Mouse (Mus musculus) heart, postnatal 4 days (tissue): ENCODE measurements around the gene Trim67. TPM values are rescaled to one million over a fixed set of nuclear protein-coding genes. Genes with fewer than 3 reads are reported as not detected.

Experiments used
- DNase-seq: peaks from one replicate; pipeline ENCODE4 v3.0.0; 2021
- total RNA-seq, 2 experiments: library from RNA; stranded (reverse); gene quantifications; 2 replicates each; pipeline ENCODE4 v1.2.3; 2021

Trim67 gene
- total RNA-seq, 2 experiments from 2014 or later, result 0.20 to 0.33 TPM

DNA sequence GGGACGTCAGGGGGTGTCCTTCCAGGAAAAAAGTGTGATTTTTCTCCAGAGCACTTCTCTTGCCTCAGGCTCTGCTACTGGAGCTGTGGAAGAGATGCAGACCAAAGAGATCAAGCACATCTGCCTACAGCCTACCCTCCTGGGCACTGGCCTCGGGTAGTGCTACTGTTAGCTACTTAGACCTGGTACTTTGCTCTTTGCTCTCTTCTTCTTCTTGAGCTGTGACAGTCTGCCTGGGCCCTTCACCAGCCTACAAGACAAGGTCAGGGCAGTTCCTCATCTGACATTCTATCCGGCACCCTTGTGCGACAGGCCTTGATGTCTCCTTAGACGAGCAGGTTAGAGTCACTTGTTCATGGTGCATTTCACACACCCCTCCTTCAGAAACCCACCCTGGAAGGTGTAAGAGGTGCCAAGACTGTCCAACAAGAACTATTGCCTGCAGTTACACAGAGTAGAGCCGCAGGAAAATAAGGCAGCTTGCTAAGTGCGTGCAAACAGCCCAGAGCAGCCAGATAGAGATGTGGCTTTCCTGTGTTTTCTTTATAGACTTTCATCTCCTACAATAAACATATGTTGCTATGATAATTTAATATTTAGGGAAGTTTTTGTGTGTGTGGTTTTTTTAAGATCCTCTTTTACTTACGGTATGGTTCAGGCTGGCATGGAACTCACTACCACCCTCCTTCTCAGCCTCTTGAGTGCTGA is 3.0 kb downstream of the Trim67 start:
- DNase-seq, result no peak

DNA sequence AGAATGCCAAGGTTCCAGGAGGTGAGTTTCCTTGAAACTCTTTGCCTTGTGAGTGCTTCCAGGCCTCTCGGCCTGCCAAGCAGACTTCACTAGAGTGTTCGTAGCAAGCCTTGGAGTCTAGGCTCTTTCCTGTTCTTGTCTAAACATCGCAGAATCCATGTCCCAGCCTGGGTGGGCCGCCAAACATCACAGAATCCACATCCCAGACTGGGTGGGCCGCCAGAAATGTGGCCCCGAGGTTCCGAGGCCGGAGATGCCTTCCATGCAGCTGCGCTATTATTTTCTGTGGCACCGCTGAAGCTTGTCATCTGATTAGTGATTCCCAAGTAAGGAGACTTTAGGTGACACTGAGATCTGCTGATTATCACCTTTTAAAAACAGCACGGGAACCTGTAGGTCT is 7.7 kb downstream of the Trim67 start:
- DNase-seq, result no peak

DNA sequence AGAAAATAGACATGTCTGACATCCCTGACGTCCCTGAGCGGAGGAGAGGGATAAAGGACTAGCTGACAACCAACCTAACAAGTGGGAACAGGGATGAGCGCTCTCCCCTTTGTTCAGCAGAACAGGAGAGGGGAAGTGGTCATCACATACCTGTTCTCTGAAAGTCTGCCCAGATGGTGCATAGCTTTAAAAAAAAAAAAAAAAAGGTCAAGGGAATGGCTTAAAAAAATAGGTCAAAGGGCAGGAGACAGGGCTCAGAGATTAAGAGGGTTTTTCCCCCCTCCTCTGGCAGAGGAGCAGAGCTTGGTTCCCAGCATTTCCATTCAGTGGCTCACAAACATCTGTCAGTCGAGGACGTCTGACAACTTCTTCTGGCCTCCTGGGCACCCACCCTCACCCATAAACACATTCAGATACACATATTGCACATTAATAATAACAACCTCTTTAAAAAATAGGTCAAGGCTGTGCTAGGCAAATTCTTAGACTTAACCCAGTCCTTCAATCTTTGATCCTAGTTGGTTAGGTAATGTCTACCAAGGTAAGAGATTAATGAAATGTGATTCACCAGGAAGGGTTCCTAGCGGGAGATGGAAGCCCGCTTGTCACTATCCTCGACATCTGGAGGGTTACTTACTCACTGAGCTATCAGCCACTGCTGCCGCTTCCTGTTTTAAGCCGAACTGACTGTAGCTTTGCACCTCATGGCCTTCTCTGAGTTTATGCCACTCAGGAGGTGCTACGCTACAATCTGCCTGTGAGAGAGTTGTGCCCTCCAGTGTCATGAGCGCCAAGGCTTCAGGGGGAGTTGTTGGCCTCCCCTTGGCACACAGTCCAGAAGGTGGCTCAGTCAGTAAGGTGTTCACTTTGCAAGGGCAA is 11.2 kb downstream of the Trim67 start:
- no peak for DNase-seq

DNA sequence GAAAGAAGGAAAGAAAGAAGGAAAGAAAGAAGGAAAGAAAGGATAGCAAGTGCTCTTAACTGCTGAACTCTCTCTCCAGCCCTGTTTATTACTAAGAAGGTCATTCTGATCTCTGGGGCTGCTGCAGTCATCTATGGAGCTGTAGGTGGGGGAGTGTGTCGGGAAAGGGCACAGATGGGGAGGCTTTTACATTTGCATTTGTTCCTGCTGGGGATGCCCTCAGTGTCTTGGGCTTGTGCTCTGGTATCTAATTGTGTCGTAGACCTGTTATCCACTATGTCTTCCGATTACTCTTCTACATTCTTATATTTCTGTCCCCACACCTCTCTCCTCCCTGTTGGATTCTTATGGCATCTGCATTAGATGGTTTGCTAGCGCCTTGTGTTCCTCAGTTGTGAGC is 13.1 kb downstream of the Trim67 start:
- DNase-seq, result no peak

DNA sequence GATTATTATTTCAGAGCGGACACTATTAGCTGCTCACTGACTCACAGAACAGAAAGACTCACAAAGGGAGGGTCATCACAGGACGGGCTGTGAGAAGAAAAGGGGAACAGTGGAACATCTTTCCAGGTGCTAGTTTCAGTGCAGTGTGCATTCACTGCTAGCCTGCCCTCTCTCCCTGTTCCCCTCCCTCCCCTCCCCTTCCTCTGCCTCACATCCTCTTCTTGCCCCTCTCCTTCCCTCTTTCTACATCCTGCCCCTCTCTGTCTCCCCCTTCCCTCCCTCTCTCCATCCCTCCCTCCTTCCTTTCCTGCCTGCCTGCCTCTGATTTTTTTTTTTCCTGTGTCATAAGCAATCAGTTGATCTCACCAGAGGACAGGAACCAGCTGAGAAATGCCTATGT is 16.5 kb downstream of the Trim67 start:
- no peak for DNase-seq

DNA sequence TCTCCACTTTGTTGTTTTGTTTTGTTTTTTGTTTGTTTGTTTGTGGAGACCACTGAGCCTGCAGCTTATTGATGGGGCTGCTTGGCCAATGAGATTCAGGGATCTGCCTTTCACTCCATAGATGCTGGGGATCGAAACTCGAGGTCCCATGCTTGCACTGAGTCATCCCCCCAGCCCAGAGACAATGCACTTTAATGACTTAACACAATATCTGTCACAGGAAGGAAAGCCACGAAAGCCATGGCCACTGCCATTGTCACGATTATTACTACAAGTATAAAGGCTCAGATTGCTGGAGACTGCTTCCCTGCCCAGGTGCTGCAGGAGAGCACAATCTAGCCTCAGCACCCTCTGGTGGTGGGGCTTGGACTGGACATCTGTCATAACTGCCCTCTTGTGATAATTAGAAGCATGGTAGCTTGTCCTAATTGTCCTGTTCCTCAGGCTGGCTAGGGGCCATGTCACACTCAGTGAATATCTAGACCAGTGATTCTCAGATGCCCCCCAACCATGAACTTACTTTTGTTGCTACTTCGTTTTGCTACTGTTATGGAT is 17.2 kb downstream of the Trim67 start:
- peak; percentile 31 for DNase-seq

DNA sequence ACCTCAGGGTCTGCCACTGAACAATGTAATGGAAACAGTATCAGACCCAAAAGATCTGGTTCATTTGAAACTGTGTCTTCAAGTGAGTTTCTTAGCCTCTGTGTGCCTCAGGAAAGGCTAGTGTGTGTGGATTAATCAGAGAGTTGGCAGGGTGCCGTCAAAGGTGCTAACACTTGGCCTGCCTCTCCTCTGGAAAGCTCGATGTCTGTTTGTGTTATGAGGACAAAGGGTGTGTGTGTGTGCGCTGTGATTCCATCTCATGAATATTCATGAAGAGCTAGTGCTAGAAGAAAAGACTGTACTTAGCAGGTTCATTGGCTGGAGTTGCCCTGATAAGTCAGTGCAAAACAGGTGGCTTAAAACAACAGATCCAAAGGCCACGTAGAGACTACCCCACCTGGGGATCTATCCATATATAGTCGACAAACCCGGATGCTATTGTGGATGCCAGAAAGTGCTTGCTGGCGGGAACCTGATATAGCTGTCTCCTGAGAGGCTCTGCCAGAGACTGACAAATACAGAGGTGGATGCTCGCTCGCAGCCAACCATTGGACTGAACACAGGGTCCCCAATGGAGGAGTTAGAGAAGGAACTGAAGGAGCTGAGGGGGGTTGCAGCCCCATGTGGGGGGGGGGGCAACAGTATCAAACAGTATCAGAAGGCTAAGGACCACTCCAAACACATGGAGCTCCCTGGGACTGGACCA is 17.9 kb downstream of the Trim67 start:
- DNase-seq, result no peak

DNA sequence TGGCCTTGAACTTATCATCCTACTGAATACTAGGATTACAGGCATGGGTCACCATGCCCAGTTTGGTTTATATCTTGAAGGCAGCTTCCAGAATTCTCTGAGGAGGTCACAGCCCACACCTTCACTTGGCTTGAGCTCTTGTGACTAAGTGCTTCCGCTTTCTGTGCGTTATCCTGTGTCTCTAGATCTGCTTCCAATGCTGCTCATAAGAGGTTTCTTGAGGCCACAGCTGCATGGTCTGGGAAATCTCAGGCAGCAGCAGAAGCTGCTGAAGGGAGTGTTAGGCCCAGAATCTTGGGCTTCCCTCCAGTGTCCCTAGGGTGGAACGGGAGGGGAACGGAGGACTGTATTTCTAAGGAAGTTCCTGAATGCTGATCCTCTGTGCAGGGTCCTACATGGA is 20.4 kb downstream of the Trim67 start:
- no peak for DNase-seq

DNA sequence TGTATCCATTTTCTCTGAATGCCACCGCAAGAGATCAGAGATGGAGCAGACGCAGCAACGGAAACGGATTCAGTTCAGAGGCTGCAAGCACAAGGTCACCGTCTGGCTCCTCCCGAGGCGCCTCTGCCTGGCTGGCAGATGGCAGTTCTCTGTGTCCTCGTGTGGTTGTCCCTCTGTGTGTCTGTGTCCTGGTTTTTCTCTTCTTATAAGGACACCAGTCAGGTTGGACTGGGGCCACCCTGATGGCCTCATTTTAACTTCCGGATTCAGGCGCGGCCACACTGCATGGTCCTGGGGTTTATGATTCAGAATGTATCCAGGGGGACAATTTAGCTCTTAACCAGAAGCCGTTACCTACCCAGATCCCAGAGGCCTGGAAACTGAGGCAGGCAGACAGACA is 23.0 kb downstream of the Trim67 start:
- no peak for DNase-seq

DNA sequence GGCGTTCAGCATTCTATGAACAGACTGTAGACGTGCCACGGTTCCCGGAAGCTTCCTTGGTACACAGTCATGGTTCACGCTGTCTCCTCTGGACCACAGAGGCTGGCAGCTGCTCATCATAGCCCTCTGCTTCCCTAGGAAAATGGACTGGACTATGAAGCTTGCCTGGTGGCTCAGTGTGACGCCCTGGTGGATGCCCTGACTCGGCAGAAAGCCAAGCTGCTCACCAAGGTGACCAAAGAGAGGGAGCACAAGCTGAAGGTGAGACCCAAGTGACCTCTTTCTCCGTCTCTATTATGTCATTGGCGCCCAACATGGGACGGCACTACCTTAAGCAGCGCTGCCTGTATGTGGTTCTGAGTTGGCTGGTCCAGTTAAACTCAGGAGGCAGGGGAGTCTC is 24.0 kb downstream of the Trim67 start:
- no peak for DNase-seq

DNA sequence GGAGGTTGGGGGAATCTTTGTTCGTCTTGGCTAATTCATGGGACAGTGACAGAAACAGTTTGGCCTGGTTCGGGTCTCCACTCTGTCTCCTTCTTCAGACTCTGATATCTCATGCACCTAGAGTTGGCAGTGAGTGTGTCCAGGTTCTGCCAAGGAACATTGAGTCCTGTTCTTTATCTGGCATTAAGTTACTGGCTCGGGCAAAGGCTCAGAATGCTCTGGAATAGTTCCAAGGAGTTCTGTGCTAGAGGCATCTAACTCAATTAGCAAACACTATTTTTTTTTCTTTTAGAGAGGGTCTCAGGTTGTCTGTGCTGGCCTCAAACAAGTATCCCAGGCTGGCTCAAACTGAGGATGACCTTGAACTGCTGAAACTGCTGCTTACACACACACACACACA is 24.5 kb downstream of the Trim67 start:
- no peak for DNase-seq

DNA sequence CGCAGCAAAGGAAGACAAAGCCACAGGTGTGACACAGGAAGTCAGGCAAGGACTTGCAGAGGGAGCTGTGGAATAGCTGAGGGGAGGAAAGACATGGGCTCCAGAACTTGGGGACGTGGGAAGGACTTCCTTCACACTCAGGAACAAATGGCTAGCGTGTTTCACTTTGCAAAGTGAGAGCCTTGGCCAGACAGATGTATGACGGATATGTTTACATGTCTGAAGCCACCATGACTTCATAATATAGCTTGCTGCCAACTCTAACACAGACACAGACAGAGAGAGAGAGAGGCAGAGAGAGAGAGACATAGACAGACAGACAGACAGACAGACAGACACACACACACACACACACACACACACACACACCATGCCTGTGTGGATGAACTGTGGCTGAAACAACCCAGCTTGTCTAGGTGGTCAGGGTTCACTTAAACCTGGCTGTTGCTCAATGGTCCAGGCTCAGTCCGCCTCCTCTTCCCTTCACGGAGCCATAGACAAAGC is 26.8 kb downstream of the Trim67 start:
- DNase-seq, result no peak

DNA sequence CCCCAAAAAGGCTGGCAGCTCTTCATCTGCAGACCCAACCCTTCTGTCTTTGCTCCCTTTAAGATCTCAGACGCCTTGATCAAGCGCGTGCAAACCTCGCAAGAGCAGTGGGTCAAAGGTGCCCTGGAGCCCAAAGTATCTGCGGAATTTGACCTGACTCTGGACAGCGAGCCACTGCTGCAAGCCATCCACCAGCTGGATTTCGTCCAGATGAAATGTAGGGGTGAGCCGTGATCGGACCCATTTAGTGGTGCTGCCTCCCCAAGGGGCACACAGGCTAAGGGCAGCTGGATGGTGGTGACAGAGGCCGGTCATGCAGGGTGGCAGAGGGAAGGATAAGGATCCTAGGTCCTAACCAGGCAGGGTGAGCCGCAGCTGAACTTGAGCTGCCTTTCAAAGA is 27.2 kb downstream of the Trim67 start:
- no peak for DNase-seq

DNA sequence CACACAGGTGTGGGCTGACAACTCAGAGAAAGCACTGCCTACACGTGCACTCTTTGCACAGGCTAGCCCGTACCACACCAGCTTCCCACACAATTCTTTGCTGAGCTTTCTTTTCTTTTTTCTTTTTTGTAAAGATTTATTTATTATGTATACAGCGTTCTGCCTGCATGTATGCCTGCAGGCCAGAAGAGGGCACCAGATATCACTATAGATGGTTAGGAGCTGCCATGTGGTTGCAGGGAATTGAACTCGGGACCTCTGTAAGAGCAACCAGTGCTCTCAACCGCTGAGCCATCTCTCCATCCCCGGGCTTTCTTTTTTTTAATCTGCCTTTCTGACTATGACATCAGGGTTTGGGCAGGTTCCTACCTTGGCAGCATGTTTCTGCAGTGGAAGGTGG is 30.6 kb downstream of the Trim67 start:
- no peak for DNase-seq

DNA sequence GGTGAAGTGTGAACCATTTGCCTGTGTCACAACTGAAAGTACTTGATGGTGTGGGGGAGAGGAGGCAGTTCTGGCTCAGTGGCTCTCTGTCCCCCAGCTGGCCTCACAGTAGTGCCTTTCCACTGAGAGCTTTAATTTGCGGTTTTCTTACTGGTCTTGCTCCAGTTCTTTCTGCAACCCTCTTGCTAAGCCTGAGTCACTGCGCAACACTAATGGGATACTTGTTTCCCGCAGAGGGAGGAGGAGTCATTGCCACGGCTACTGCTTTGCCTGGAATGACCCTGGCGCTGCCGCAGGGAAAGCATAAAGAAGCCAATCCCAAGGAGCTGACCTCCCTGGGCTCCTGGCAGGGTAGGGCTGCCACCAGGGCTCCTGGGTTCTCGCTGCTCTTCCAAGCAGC is 33.8 kb downstream of the Trim67 start:
- DNase-seq, result no peak

DNA sequence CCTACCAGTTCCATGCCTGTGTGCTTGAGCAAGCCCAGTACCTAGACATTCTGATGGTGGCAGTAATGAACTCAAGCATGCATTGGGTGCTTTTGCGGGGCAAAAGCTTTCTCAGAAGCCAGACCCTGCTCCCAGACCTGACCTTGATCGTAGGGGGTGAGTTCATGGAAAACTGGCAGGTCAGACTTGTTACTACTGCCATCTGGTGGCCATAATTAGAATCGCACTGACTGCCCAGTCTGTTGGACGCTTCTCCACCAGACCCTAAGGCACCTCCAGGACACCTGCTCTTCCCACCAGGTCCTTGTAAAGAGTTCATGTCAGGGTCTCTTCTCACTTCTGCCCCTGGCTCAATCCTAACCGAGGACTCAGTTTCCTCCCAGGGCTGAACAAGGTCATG is 34.5 kb downstream of the Trim67 start:
- peak; percentile 80 for DNase-seq

DNA sequence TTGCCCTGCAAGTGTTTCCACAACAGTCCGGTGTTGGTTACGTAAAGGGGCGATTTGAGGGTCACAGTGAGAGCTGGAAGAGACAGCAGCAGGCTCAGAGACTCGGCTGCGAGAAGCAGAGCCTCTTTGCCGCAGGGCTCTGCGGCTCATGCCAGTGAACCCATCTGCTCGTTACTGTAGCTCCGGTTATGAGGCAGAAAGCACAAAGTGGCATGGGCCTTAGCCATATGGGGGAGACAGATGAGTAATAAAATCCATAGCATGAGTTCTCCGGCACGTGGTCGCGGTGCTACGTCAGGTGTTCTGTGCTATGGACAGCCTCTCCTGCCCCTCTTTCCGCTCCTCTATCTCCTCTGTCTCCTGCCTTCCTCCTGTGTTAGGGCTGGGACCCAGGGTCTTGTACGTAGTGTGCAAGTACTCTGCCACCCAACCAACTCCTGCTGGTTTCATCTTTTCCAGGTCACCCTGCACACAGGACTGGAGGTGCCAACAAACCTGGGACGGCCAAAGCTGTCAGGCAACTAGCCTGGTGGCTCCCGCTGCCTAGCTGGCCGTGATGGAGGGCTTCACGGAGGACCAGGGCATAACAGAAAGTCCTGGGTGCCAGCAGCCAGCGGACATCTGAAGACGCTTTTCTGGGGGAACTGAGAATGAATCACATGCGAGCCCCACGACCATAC is 35.8 kb downstream of the Trim67 start:
- no peak for DNase-seq

DNA sequence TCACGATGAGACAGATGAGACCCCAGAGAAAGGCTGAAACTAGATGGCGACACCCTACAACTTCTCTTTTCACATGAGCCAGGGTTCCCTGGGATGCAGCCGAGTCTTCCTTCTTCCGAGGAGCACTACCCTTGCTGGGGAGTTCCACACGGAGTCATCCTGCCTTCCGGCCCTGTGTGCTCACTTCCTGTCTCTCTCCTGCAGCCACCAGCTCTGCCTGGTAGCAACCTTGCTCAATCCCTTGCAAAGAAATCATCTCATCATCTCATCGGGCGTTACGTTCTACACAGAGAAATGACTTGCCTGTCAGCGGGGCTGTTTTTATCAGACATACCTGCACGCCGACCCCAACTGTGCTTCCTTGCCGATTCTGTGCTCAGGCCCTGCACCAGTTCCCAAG is 37.2 kb downstream of the Trim67 start:
- DNase-seq, result no peak

DNA sequence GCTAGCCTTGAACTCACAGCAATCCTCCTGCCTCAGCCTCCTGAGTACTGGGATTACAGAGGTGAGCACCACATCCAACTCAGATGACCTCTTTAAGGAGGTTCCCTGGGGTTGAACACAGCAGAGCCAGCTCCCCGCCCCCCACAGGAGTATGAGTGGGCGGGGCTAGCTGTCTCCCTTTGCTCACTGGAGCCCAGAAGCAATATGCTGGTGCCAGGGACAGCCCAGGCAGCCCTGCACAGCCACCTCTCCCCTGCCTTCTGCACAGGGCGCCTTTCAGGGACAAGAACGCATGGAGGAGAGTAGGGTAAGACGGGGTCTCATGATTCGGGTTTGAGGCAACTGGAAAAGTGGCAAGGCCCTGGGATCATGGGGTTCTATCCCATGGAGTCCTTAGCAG is 38.6 kb downstream of the Trim67 start:
- DNase-seq, result no peak

DNA sequence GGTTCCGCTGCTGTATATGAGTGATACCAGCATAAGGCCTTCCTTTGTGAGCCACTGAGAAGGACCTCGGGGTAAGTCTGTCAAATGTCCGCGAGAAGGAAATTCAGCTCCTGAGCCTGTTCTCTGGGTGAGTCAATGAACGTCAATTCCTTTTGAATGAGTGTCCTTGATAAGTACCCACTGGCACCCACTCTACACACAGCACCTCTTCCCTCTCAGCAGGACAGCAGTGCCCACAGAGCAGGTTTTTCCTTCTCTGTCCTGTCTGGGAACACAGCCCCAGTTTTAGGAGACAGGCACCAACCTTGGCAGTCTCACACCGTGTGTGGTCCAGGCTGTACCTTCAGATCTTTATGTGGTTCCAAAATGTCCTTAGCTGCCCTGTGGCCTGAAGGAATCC is 39.0 kb downstream of the Trim67 start:
- no peak for DNase-seq

DNA sequence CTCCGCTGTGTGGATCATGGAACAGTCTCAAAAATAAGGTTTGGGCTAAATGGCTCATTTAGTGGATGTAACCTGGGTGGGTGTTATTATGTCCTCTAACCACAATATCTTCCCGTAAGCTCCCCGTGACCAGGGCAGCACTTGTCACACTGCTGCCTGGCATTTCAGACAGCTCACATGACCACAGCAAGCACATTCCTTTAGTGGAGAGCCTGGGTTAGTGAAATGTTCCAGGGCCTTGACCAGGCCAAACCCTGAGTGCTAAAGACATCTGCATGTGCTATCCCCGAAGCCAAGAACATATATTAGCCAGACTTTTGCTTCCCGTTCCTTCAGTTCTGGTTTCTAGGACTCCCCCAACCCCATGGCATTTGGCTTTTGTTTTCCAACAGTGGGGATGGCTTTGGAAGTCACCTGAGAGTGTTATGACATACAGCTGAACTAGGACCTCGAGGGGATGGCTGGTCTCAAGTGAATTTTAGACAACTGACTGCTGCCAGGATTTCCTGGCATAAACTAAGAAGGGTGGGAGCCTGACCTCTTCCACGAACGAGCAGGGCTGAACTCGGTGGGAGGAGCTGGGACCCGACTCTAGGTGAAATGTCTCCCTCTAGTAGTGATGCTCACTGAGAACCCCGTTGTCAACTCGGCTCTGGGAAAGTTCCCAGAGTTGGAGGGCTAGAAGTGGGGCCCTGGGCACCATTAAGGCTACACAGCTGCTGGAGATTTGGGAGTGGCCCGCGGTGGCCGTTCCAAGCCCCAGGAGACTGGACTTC is 40.7 kb downstream of the Trim67 start:
- DNase-seq, result peak; percentile 30

DNA sequence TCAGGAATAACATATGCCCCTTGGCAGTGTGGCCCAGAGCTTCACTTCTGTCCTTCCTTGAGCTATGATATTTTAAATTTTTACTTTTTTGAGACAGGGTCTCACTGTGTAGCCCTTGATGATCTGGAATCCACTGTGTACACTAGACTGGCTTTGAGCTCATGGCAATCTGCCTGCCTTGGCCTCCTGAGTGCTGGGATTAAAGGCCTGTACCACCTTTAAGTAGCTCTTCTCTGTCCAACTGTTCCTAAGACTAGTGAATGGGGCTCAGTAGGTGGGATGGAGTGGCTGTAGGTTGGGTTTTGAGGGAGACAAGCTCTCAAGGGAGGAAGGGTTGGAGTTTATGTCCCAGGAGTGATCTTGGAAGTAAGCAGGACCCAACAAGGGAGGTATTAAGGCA is 43.0 kb downstream of the Trim67 start:
- no peak for DNase-seq
